Mouse (Mus musculus) heart, embryonic 15.5 days (tissue): ENCODE data around the gene Samd9l. TPM values are rescaled to one million over a fixed set of nuclear protein-coding genes. Genes with fewer than 3 reads are reported as not detected.
"Not testable (repeated sequence)": the region's sequence is repeated elsewhere in the genome, so short reads cannot be mapped to it uniquely, and the experiment has no call there.

Experiments used
- ATAC-seq: fragments of 200-750 bp; cut with Nextera tagmentation; replicated peaks from 2 replicates; pipeline ENCODE4 v1.8.0; 2017; ENCODE audit warnings: low read depth, moderate TSS enrichment; ENCODE audit not compliant: insufficient number of reproducible peaks, insufficient read depth, low FRiP score
- H3K27ac ChIP-seq: fragments of 300-500 bp; sonication (generic); 2 replicates; pipeline ENCODE4 v1.5.1; 2015; ENCODE audit warnings: mild to moderate bottlenecking, inconsistent platforms
- H3K27me3 ChIP-seq: fragments of 300-500 bp; sonication (generic); 2 replicates; pipeline ENCODE4 v1.6.1; 2015; ENCODE audit warnings: inconsistent platforms
- H3K36me3 ChIP-seq: fragments of 300-500 bp; sonication (generic); 2 replicates; pipeline ENCODE4 v1.6.1; 2015; ENCODE audit warnings: mild to moderate bottlenecking, inconsistent platforms
- H3K4me1 ChIP-seq: fragments of 300-500 bp; sonication (generic); replicated peaks from 2 replicates; pipeline ENCODE4 v1.6.1; 2015; ENCODE audit warnings: inconsistent platforms
- H3K4me2 ChIP-seq: fragments of 300-500 bp; sonication (generic); 2 replicates; pipeline ENCODE4 v1.6.1; 2015; ENCODE audit warnings: inconsistent platforms, mild to moderate bottlenecking, moderate library complexity
- H3K4me3 ChIP-seq: fragments of 300-500 bp; sonication (generic); 2 replicates; pipeline ENCODE4 v1.5.1; 2015; ENCODE audit warnings: mild to moderate bottlenecking, inconsistent platforms
- H3K9ac ChIP-seq: fragments of 300-500 bp; sonication (generic); 2 replicates; pipeline ENCODE4 v1.6.1; 2015; ENCODE audit warnings: mild to moderate bottlenecking, inconsistent platforms
- H3K9me3 ChIP-seq: fragments of 300-500 bp; sonication (generic); replicated peaks from 2 replicates; pipeline ENCODE4 v1.6.1; 2016; ENCODE audit warnings: inconsistent platforms
- WGBS: fragments of 180-500 bp; shearing (Covaris S2); methylation state at CpG from one replicate; pipeline ENCODE4 v1.1.7; 2015; ENCODE audit warnings: mixed read lengths; 5-methylcytosine and 5-hydroxymethylcytosine counted together
- polyA plus RNA-seq: library from polyadenylated mRNA; unstranded; fragments of >200 nt; fragmentation: Nextera tagmentation; extraction: Ambion mirVana; gene quantifications from 2 replicates; pipeline ENCODE4 v1.2.1, GENCODE M21; 2015

The Samd9l gene
- polyA plus RNA-seq, 1 experiment from 2014 or later, result 2.6 TPM

GRCm38 (mm10) chr6:3386565-3386964 is 12.8 kb downstream of the Samd9l start:
- WGBS, result 74% methylated on average over 6 of the region's 6 CpGs
- H3K9ac ChIP-seq, result no peak overlapping the region
- H3K27ac ChIP-seq, result no peak overlapping the region

GRCm38 (mm10) chr6:3384816-3385215 is 14.6 kb downstream of the Samd9l start:
- H3K9ac ChIP-seq, ATAC-seq: not testable (repeated sequence)

More at GRCm38 (mm10) chr6:3386565-3386964, 12.8 kb downstream of the Samd9l start:
- Histone ChIP-seq H3K9me3 (no peaks in the 10 kb centered on the region), H3K4me2 (no peak overlapping the region), H3K36me3 (no peaks in the 10 kb centered on the region), H3K4me3 (no peak overlapping the region), H3K27me3 (no peaks in the 10 kb centered on the region), H3K4me1 (no peaks in the 10 kb centered on the region)
- no peak for ATAC-seq

GRCm38 (mm10) chr6:3384115-3384791 is 15.1 kb downstream of the Samd9l start:
- not testable (repeated sequence) for H3K4me3 ChIP-seq, H3K9me3 ChIP-seq, H3K27ac ChIP-seq, H3K9ac ChIP-seq, H3K27me3 ChIP-seq, H3K4me2 ChIP-seq, H3K36me3 ChIP-seq, H3K4me1 ChIP-seq
- WGBS, result 18% methylated on average over 1 of the region's 4 CpGs
- ATAC-seq, result peak; percentile 78

More at GRCm38 (mm10) chr6:3384816-3385215, 14.6 kb downstream of the Samd9l start:
- not testable (repeated sequence) for H3K27ac ChIP-seq, H3K4me3 ChIP-seq, H3K9me3 ChIP-seq, H3K4me1 ChIP-seq, H3K4me2 ChIP-seq, H3K36me3 ChIP-seq, H3K27me3 ChIP-seq

GRCm38 (mm10) chr6:3379146-3379545 is 20.2 kb downstream of the Samd9l start:
- Histone ChIP-seq H3K36me3 (no peaks in the 10 kb centered on the region; the same call in 1 of the 2 replicates), H3K9ac (no peak overlapping the region), H3K4me1 (no peaks in the 10 kb centered on the region), H3K27ac (no peak overlapping the region), H3K4me2 (no peak overlapping the region), H3K9me3 (no peaks in the 10 kb centered on the region), H3K4me3 (no peak overlapping the region), H3K27me3 (no peaks in the 10 kb centered on the region)
- WGBS, result 84% methylated on average over 2 of the region's 2 CpGs
- ATAC-seq, result no peak

GRCm38 (mm10) chr6:3376687-3377086 is 22.7 kb downstream of the Samd9l start:
- H3K4me3 ChIP-seq, result no peak overlapping the region
- H3K4me2 ChIP-seq, result no peak overlapping the region
- H3K36me3 ChIP-seq, result no peaks in the 10 kb centered on the region; the same call in 1 of the 2 replicates
- no peak overlapping the region for H3K9ac ChIP-seq
- no peak overlapping the region for H3K27ac ChIP-seq
- H3K9me3 ChIP-seq, result no peaks in the 10 kb centered on the region
- H3K27me3 ChIP-seq, result no peaks in the 10 kb centered on the region
- no peaks in the 10 kb centered on the region for H3K4me1 ChIP-seq
- no peak for ATAC-seq
- 80% methylated on average over 5 of the region's 5 CpGs for WGBS

- Histone ChIP-seq H3K9me3 (no peaks in the 10 kb centered on the region), H3K4me2 (no peak overlapping the region), H3K27me3 (no peaks in the 10 kb centered on the region), H3K36me3 (no peaks in the 10 kb centered on the region), H3K4me1 (no peaks in the 10 kb centered on the region), H3K27ac (no peak overlapping the region), H3K4me3 (no peak overlapping the region), H3K9ac (no peak overlapping the region)
- no peak for ATAC-seq
- WGBS, result 77% methylated on average over 8 of the region's 8 CpGs
These were observed 29.8 kb downstream of the Samd9l start for GRCm38 (mm10) chr6:3369527-3369926.

- H3K4me3 ChIP-seq, H3K36me3 ChIP-seq, H3K9me3 ChIP-seq, H3K9ac ChIP-seq, H3K27me3 ChIP-seq, H3K27ac ChIP-seq, H3K4me1 ChIP-seq, ATAC-seq, H3K4me2 ChIP-seq: not testable (repeated sequence)
- WGBS, result 70% methylated on average over 1 of the region's 1 CpGs
These were observed 33.8 kb downstream of the Samd9l start for GRCm38 (mm10) chr6:3365609-3366008.

DNA sequence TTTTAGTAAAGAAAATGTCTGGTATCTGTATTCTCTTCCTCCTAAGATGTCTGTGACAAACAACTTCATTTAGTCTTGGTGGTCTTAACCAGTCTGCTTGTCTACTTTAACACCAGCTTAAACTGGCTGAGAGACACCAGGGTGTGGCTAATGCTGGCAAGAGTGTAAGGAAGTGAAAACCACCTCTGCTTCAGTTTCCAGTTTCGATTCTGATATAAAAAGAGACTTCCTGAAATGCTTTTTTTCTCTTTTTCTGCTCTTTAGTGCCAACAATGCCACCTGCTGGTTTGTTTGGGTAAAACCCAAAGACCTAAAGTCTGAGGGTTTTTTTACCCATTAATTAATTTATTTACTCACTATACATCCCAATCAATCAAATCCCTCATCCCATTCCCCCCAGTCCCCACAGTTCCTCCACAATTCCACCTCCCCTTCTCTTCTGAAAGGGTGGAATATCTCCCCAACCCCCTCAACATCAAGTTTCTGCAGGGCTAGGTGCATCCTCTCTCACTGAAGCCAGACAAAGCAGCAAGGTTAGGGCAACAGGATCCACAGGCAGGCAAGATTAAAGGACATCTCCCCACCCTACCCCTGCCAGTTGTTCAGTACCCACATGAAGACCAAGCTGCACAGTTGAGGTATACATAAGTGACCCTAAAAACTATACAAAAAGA is 53.3 kb downstream of the Samd9l start:
- H3K36me3 ChIP-seq, H3K27me3 ChIP-seq, ATAC-seq, H3K27ac ChIP-seq, H3K9ac ChIP-seq, H3K4me1 ChIP-seq, H3K9me3 ChIP-seq: not testable (repeated sequence)
- WGBS, result 17% methylated on average over 1 of the region's 1 CpGs
- Histone ChIP-seq H3K4me3 (0 out of 2 replicates have a peak overlapping the region, but pooled peaks have one; percentile 21), H3K4me2 (peak overlapping the region; percentile 41; the same call in 1 of the 2 replicates)

- 40% methylated on average over 3 of the region's 4 CpGs for whole genome bisulfite sequencing
- H3K4me3 ChIP-seq, H3K4me2 ChIP-seq: not testable (repeated sequence)
These were observed 54.2 kb downstream of the Samd9l start for GRCm38 (mm10) chr6:3345043-3345639.

DNA sequence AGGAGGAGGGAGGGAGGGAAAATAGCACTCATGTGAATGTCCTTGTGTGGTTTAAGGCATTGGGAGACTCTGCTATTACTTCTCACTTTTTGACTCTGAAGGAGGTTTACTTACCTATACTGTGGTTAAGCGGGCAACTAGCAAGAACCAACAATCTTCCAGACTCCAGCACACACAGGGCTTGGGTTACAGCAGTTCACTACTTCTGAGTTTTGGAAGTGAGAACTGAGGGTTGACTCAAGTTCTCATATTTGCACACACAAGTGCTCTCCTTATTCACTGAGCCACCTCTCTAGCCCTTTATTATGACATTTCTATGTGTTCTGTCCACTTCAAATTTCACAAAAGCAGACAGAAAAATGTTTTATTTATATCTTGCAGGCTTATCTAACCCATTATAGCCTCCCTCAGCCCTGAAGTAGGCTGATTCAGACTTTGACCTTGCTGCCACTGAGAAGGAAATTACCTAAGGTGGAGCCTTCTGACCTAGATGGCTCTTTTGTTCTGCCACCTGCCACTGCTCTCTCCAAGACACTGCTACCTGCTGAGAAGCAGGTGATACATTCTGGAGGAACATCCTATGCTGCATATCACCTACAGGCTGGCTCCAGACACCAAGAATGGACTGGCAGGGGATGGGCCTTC is 55.6 kb downstream of the Samd9l start:
- H3K4me3 ChIP-seq, H3K27ac ChIP-seq, H3K9me3 ChIP-seq, H3K27me3 ChIP-seq, H3K4me1 ChIP-seq, H3K9ac ChIP-seq, H3K4me2 ChIP-seq, H3K36me3 ChIP-seq, ATAC-seq: not testable (repeated sequence)
- 61% methylated on average over 1 of the region's 1 CpGs for WGBS

More at GRCm38 (mm10) chr6:3345043-3345639, 54.2 kb downstream of the Samd9l start:
- not testable (repeated sequence) for H3K4me1 ChIP-seq, H3K9me3 ChIP-seq, H3K27me3 ChIP-seq, H3K36me3 ChIP-seq, ATAC-seq, H3K27ac ChIP-seq, H3K9ac ChIP-seq

GRCm38 (mm10) chr6:3341479-3341878 is 57.9 kb downstream of the Samd9l start:
- H3K27ac ChIP-seq, result no peak overlapping the region
- ATAC-seq, result no peak
- H3K9me3 ChIP-seq, result no peaks in the 10 kb centered on the region
- H3K27me3 ChIP-seq, result no peaks in the 10 kb centered on the region
- WGBS, result 44% methylated on average over 5 of the region's 5 CpGs
- H3K4me1 ChIP-seq, result peaks cover 4% of the 10 kb centered on the region; the same call in 1 of the 2 replicates
- no peaks in the 10 kb centered on the region for H3K36me3 ChIP-seq
- H3K4me2 ChIP-seq, result peak overlapping the region; percentile 58
- no peak overlapping the region for H3K9ac ChIP-seq
- H3K4me3 ChIP-seq, result peak overlapping the region; percentile 39
